8 mouse cellular contexts compared by ENCODE assay signal in the genomic region with DNA sequence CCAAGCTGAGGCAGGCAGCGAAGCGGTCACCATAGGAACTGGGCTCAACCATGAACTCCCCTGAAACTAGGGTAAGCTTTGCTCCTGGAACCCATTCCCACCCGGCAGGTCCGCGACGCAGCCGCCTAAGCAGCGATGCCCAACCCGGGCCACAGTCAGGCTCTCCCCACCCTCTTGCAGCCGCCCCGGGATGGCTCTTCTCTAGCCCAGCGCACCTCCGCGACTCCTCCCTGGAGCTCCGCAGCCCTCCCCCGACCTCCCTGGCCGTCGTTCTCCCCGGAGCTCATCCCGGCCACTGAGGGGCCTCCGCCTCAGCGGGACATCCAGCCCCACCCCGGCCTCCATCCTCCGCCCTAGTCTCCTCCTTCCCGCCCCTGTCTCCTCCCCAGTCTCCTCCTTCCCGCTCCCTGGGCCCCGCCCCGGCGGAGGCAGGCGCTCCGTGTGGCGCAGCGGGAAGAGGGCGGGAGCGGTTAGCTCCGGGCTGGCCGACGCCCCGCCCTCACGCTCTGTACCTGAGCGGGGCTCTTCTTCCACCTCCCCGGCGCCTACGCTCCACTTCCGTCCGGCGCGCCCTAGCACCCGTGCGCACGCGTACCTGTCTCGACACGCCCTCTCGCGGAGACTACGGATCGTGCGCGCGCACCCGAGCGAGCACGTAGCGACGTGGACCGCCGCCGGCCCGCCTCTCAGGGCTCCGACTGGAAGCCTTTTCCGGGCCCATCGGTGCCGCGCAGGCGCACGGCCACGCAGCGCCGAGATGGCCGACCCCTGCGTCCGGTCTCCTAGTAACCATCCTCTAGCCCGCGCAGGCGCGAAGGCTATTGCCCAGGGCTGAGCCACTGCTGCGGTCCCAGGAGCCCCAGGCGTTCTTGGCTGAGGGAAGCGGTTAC. TPM values are rescaled to one million over a fixed set of nuclear protein-coding genes. Genes with fewer than 3 reads are reported as not detected.
DNase-seq lines count a peak whose midpoint lies in the region; ATAC-seq and TF ChIP-seq lines count a peak whose summit lies in the region.

No protein-coding gene starts in this region.

- H3K27me3 ChIP-seq in ES-Bruce4 (ENCODE audit: control insufficient read depth, insufficient read depth, low read length, poor library complexity, severe bottlenecking): no peaks in the 10 kb centered on the region
- H3K27me3 ChIP-seq in forebrain, embryonic 13.5 days: peaks cover 8% of the 10 kb centered on the region
- H3K27me3 ChIP-seq in liver, postnatal 0 days (ENCODE audit: insufficient read depth, low read length): no peaks in the 10 kb centered on the region
- no peaks in the 10 kb centered on the region for H3K27me3 ChIP-seq in neural tube, embryonic 14.5 days (ENCODE audit: control insufficient read depth, insufficient read depth, low read length)

- H3K4me3 ChIP-seq in ES-Bruce4 (ENCODE audit: low read depth, low read length): peak overlapping the region; percentile 87
- H3K4me3 ChIP-seq in forebrain, embryonic 13.5 days: peak overlapping the region; percentile 66
- peak overlapping the region; percentile 67 for H3K4me3 ChIP-seq in liver, postnatal 0 days (ENCODE audit: low read depth, low read length)
- peak overlapping the region; percentile 46 for H3K4me3 ChIP-seq in neural tube, embryonic 14.5 days (ENCODE audit: low read depth, low read length)

- H3K36me3 ChIP-seq in ES-Bruce4 (ENCODE audit: control insufficient read depth, insufficient read depth, low read length, poor library complexity, severe bottlenecking): no peaks in the 10 kb centered on the region
- no peaks in the 10 kb centered on the region for H3K36me3 ChIP-seq in forebrain, embryonic 13.5 days (ENCODE audit: poor library complexity, severe bottlenecking)
- no peaks in the 10 kb centered on the region for H3K36me3 ChIP-seq in liver, postnatal 0 days (replicated peaks; ENCODE audit: insufficient read depth, low read length)
- no peaks in the 10 kb centered on the region for H3K36me3 ChIP-seq in neural tube, embryonic 14.5 days (ENCODE audit: control insufficient read depth, insufficient read depth, low read length)

- H3K9me3 ChIP-seq in ES-Bruce4 (replicated peaks; ENCODE audit: control insufficient read depth, insufficient read depth, low read length, poor library complexity, severe bottlenecking): no peaks in the 10 kb centered on the region
- no peaks in the 10 kb centered on the region for H3K9me3 ChIP-seq in forebrain, embryonic 13.5 days (replicated peaks)
- no peaks in the 10 kb centered on the region for H3K9me3 ChIP-seq in liver, postnatal 0 days (ENCODE audit: low read length)
- H3K9me3 ChIP-seq in neural tube, embryonic 14.5 days (ENCODE audit: control insufficient read depth, low read length): no peaks in the 10 kb centered on the region

- peak overlapping the region; percentile 68 for H3K9ac ChIP-seq in ES-Bruce4 (ENCODE audit: low read depth, poor library complexity, severe bottlenecking)
- H3K9ac ChIP-seq in forebrain, embryonic 13.5 days: peak overlapping the region; percentile 82
- H3K9ac ChIP-seq in liver, postnatal 0 days (replicated peaks): peak overlapping the region; percentile 75
- peak overlapping the region; percentile 60 for H3K9ac ChIP-seq in neural tube, embryonic 14.5 days (replicated peaks; ENCODE audit: low read depth, low read length)

- peak overlapping the region; percentile 68 for H3K4me2 ChIP-seq in forebrain, embryonic 13.5 days
- peak overlapping the region; percentile 91 for H3K4me2 ChIP-seq in liver, postnatal 0 days (ENCODE audit: low read depth, low read length)
- peak overlapping the region; percentile 58 for H3K4me2 ChIP-seq in neural tube, embryonic 14.5 days (ENCODE audit: low read depth, low read length)

- under 1% methylated on average over 88 of the region's 90 CpGs for WGBS in forebrain, embryonic 13.5 days
- 1% methylated on average over 90 of the region's 90 CpGs for WGBS in large intestine, adult 2 months
- WGBS in liver, postnatal 0 days (ENCODE audit: insufficient replicate concordance): under 1% methylated on average over 85 of the region's 90 CpGs
- under 1% methylated on average over 78 of the region's 90 CpGs for WGBS in neural tube, embryonic 14.5 days

- intact Hi-C loops in heart, postnatal 10 days (cut with DNase I): loop anchor here (2.0 to 5.0 kb wide), 2 partner anchors 26 to 432 kb away; a partner anchor contains a TSS

- H3K4me1 ChIP-seq in ES-Bruce4 (ENCODE audit: control insufficient read depth, insufficient read depth, low read length): no peaks in the 10 kb centered on the region
- peaks cover 12% of the 10 kb centered on the region; the same call in 1 of the 2 replicates for H3K4me1 ChIP-seq in forebrain, embryonic 13.5 days
- H3K4me1 ChIP-seq in liver, postnatal 0 days (ENCODE audit: insufficient read depth): peaks cover 7% of the 10 kb centered on the region
- no peaks in the 10 kb centered on the region for H3K4me1 ChIP-seq in neural tube, embryonic 14.5 days (ENCODE audit: control insufficient read depth, insufficient read depth, low read length)

- TF ChIP-seq POLR2A in ES-Bruce4 (IDR thresholded peaks at IDR 0.05; ENCODE audit: insufficient read depth, low read length): no peak

- TF ChIP-seq CTCF in ES-Bruce4 (IDR thresholded peaks at IDR 0.05; ENCODE audit: low read depth, low read length): no peak
- peak; percentile 69 for TF ChIP-seq CTCF in liver, postnatal 0 days (IDR thresholded peaks at IDR 0.05; ENCODE audit: low read depth)

- DNase-seq in heart, postnatal 10 days: peak; percentile 99 to 100
- peak; percentile 94 for DNase-seq in large intestine, adult 2 months (ENCODE audit: low read depth, low spot score)
- DNase-seq in liver, postnatal 0 days: peak; percentile 100
- DNase-seq in testis, postnatal 10 days (ENCODE audit: low spot score): peak; percentile 99

- ATAC-seq in cerebellum, adult (ENCODE audit: insufficient number of reproducible peaks, low FRiP score, low TSS enrichment): peak; percentile 95
- ATAC-seq in forebrain, embryonic 13.5 days: peak; percentile 98
- peak; percentile 96 for ATAC-seq in liver, postnatal 0 days
- ATAC-seq in neural tube, embryonic 14.5 days (ENCODE audit: low read depth): peak; percentile 98

- H3K27ac ChIP-seq in ES-Bruce4 (ENCODE audit: insufficient read depth, low read length): peak overlapping the region; percentile 29; the same call in 1 of the 2 replicates
- H3K27ac ChIP-seq in forebrain, embryonic 13.5 days: peak overlapping the region; percentile 85
- H3K27ac ChIP-seq in liver, postnatal 0 days (ENCODE audit: low read depth): peak overlapping the region; percentile 78
- H3K27ac ChIP-seq in neural tube, embryonic 14.5 days (ENCODE audit: low read depth, low read length): peak overlapping the region; percentile 82

- TF ChIP-seq EP300 in ES-Bruce4 (IDR thresholded peaks at IDR 0.05; ENCODE audit: insufficient read depth, low read depth, low read length): no peak
- no peak for TF ChIP-seq EP300 in liver, postnatal 0 days (IDR thresholded peaks at IDR 0.05; ENCODE audit: low read depth)

RNA-seq across cellular contexts. Expression of a gene that starts 1.5 kb away (rescaled TPM):
- 5.5 and 6.3 TPM in 2 replicates for polyA plus RNA-seq in ES-Bruce4 (2011; ENCODE audit: insufficient read depth, insufficient read length, low read depth, missing spikeins)
- polyA plus RNA-seq in forebrain, embryonic 13.5 days (2015; fragmentation: Nextera tagmentation; extraction: Ambion mirVana): 18.9 and 21.3 TPM in 2 replicates
- 1 to 10 TPM; 3.6 to 3.7 TPM for total RNA-seq in heart, postnatal 10 days (2021)
- 0.29 and 0.43 TPM in 2 replicates for polyA plus RNA-seq in large intestine, adult 2 months (2012; rRNA removed)
- 1.0 and 1.1 TPM in 2 replicates for polyA plus RNA-seq in liver, postnatal 0 days (2015; fragmentation: Nextera tagmentation; extraction: Ambion mirVana)
- 16.7 and 19.4 TPM in 2 replicates for polyA plus RNA-seq in neural tube, embryonic 14.5 days (2014; fragmentation: Nextera tagmentation; extraction: Ambion mirVana)

RNA-seq across cellular contexts. Expression of a gene that starts 6.8 kb away (rescaled TPM):
- 9.2 and 9.4 TPM in 2 replicates for polyA plus RNA-seq in ES-Bruce4 (2011; ENCODE audit: insufficient read depth, insufficient read length, low read depth, missing spikeins)
- 7.1 and 8.0 TPM in 2 replicates for polyA plus RNA-seq in forebrain, embryonic 13.5 days (2015; fragmentation: Nextera tagmentation; extraction: Ambion mirVana)
- total RNA-seq in heart, postnatal 10 days (2021): 10 to 100 TPM in 1 of 2 experiments, 1 to 10 TPM in 1; 8.7 to 10.7 TPM
- 1.9 and 2.1 TPM in 2 replicates for polyA plus RNA-seq in large intestine, adult 2 months (2012; rRNA removed)
- polyA plus RNA-seq in liver, postnatal 0 days (2015; fragmentation: Nextera tagmentation; extraction: Ambion mirVana): 4.9 and 5.7 TPM in 2 replicates
- 8.4 and 8.9 TPM in 2 replicates for polyA plus RNA-seq in neural tube, embryonic 14.5 days (2014; fragmentation: Nextera tagmentation; extraction: Ambion mirVana)

RNA-seq across cellular contexts. Expression of a gene that starts 25.5 kb away (rescaled TPM):
- 37.4 and 38.7 TPM in 2 replicates for polyA plus RNA-seq in ES-Bruce4 (2011; ENCODE audit: insufficient read depth, insufficient read length, low read depth, missing spikeins)
- polyA plus RNA-seq in forebrain, embryonic 13.5 days (2015; fragmentation: Nextera tagmentation; extraction: Ambion mirVana): 17.9 and 19.3 TPM in 2 replicates
- total RNA-seq in heart, postnatal 10 days (2021): 1 to 10 TPM; 6.1 to 8.9 TPM
- 6.7 and 9.1 TPM in 2 replicates for polyA plus RNA-seq in large intestine, adult 2 months (2012; rRNA removed)
- polyA plus RNA-seq in liver, postnatal 0 days (2015; fragmentation: Nextera tagmentation; extraction: Ambion mirVana): 11.3 and 12.9 TPM in 2 replicates
- polyA plus RNA-seq in neural tube, embryonic 14.5 days (2014; fragmentation: Nextera tagmentation; extraction: Ambion mirVana): 12.3 and 17.3 TPM in 2 replicates

RNA-seq across cellular contexts. Expression of a gene that starts 25.5 kb away (rescaled TPM):
- polyA plus RNA-seq in ES-Bruce4 (2011; ENCODE audit: insufficient read depth, insufficient read length, low read depth, missing spikeins): 142 and 162 TPM in 2 replicates
- 249 and 253 TPM in 2 replicates for polyA plus RNA-seq in forebrain, embryonic 13.5 days (2015; fragmentation: Nextera tagmentation; extraction: Ambion mirVana)
- total RNA-seq in heart, postnatal 10 days (2021): 100 to 1,000 TPM; 300 to 315 TPM
- polyA plus RNA-seq in large intestine, adult 2 months (2012; rRNA removed): 53.6 and 59.6 TPM in 2 replicates
- polyA plus RNA-seq in liver, postnatal 0 days (2015; fragmentation: Nextera tagmentation; extraction: Ambion mirVana): 180 and 185 TPM in 2 replicates
- polyA plus RNA-seq in neural tube, embryonic 14.5 days (2014; fragmentation: Nextera tagmentation; extraction: Ambion mirVana): 286 and 291 TPM in 2 replicates

RNA-seq across cellular contexts. Expression of a gene that starts 51.5 kb away (rescaled TPM):
- polyA plus RNA-seq in ES-Bruce4 (2011; ENCODE audit: insufficient read depth, insufficient read length, low read depth, missing spikeins): not detected in 2 replicates
- polyA plus RNA-seq in forebrain, embryonic 13.5 days (2015; fragmentation: Nextera tagmentation; extraction: Ambion mirVana): not detected in 2 replicates
- not detected for total RNA-seq in heart, postnatal 10 days (2021)
- not detected in 2 replicates for polyA plus RNA-seq in large intestine, adult 2 months (2012; rRNA removed)
- polyA plus RNA-seq in liver, postnatal 0 days (2015; fragmentation: Nextera tagmentation; extraction: Ambion mirVana): not detected in 2 replicates
- not detected in 2 replicates for polyA plus RNA-seq in neural tube, embryonic 14.5 days (2014; fragmentation: Nextera tagmentation; extraction: Ambion mirVana)

Comparison
In these comparisons a context has a peak if more than half of its experiments do, and no peak if none do; other contexts are left out.
1. Peak in every context shown above with its lines: DNase-seq, ATAC-seq, H3K4me3 ChIP-seq and H3K27ac ChIP-seq.
2. H3K27ac ChIP-seq: peak in every context shown above with its lines; median percentile 85 in forebrain, embryonic 13.5 days; 82 in neural tube, embryonic 14.5 days; 78 in liver, postnatal 0 days; 29 in ES-Bruce4.